Mouse (Mus musculus): ENCODE measurements around the gene Zfp982. TPM values are rescaled to one million over a fixed set of nuclear protein-coding genes. Genes with fewer than 3 reads are reported as not detected.
"Not testable (repeated sequence)": the region's sequence is repeated elsewhere in the genome, so short reads cannot be mapped to it uniquely, and the experiment has no call there.

The Zfp982 gene
- polyA plus RNA-seq (2014; fragmentation: Nextera tagmentation; extraction: Ambion mirVana) = 4.2 and 5.8 TPM in 2 replicates

DNA sequence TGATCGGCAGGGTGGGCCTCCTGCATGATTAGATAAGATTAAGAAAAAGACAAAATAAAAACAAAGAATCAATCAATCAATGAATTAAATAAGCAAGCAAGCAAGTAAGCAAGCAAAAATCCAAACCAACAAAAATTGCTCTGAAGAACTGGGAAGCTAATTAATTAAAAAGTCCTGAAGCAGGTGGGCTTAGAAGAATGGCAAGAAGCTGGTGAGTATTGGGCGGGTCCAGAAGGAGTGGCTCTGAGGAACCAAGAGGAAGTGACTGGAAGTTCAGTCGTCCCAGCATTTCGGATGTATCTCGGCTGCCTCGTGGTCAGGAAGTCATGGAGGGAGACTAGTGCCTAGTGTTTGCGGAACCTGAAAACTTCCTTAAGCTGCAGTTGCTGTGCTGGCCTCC is at the start of gene Zfp982:
Gene Zfp982 (plus strand): TSS at position 301 of the 400 bp plus-strand sequence.
- not testable (repeated sequence) for H3K36me3 ChIP-seq (ENCODE audit: control insufficient read depth, insufficient read depth, low read length); H3K27ac ChIP-seq (replicated peaks; ENCODE audit: low read depth, low read length); H3K4me2 ChIP-seq (ENCODE audit: low read depth, low read length); H3K27me3 ChIP-seq (replicated peaks; ENCODE audit: control insufficient read depth, insufficient read depth, low read length); H3K4me1 ChIP-seq (ENCODE audit: control insufficient read depth, insufficient read depth, low read length); H3K9ac ChIP-seq (ENCODE audit: low read depth, low read length); DNase-seq (ENCODE audit: low spot score); H3K4me3 ChIP-seq (ENCODE audit: low read depth, low read length); ATAC-seq (ENCODE audit: low read depth)
- H3K9me3 ChIP-seq (ENCODE audit: control insufficient read depth, low read length) = peaks cover 47% of the 10 kb centered on the region
- whole genome bisulfite sequencing = 91% methylated on average over 7 of the region's 7 CpGs

DNA sequence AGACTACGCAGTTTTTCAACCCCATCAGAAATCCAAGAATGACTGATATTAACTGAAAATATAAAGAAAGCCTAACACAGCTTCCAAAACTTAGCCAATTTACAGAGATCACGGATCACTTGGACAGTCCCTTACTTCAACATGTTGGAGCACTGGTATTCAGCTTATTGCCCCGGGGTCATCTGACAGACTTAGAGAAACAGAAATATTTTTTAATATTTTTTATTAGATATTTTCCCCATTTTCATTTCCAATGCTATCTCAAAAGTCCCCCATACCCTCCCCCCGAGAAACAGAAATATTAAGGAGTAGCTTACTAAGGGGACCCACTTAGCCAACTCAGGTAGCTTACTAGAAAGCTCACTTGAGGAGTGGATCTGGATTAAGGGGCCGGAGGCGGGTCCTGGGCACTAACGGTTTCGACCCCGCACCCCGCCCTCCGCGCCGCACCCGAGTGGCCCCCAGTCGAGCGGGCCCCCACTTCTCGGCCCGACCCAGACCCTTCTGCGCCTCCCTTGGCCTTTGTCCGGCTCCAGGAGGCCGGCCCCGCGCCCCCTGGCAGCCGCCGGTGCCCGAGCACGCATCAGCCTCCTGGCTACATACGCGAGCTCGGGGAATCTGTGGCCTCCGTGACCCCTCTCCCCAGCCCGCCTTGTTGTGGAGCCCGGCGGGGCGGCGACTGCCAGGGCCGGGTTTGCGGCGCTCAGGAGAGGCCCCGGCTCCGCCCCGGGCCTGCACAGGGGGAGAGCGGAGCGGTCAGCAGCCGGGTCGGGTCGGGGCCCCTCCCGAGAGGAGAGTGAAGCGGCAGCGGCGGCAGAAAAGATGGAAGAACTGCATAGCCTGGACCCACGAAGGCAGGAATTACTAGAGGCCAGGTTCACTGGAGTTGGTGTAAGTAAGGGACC is 49.3 kb upstream of the Zfp982 start:
- not testable (repeated sequence) for H3K4me1 ChIP-seq (ENCODE audit: control insufficient read depth, insufficient read depth, low read length); H3K9me3 ChIP-seq (ENCODE audit: control insufficient read depth, low read length); H3K27me3 ChIP-seq (replicated peaks; ENCODE audit: control insufficient read depth, insufficient read depth, low read length); H3K36me3 ChIP-seq (ENCODE audit: control insufficient read depth, insufficient read depth, low read length)
- H3K4me3 ChIP-seq (ENCODE audit: low read depth, low read length) = peak overlapping the region; percentile 52
- ATAC-seq (ENCODE audit: low read depth) (peak; percentile 96), DNase-seq (ENCODE audit: low spot score) (peak; percentile 72)
- 9% methylated on average over 41 of the region's 52 CpGs for WGBS
- H3K4me2 ChIP-seq (ENCODE audit: low read depth, low read length) = peak overlapping the region; percentile 82
- peak overlapping the region; percentile 71 for H3K27ac ChIP-seq (replicated peaks; ENCODE audit: low read depth, low read length)
- H3K9ac ChIP-seq (ENCODE audit: low read depth, low read length) = peak overlapping the region; percentile 86

DNA sequence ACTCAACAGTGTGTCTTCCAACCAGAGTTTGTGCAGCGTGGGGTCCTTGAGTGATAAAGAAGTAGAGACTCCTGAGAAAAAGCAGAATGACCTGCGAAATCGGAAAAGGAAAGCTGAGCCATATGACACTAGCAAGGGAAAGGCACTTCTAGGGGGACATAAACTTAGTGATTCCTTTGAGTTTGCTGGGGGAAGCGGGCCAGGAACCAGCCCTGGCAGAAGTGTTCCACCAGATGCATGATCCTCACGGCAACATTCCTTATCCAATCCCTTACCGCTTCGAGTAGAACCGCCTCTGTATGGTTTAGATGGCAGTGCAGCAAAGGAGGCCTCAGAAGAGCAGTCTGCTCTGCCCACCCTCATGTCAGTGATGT is 48.7 kb upstream of the Zfp982 start:
- not testable (repeated sequence) for H3K9me3 ChIP-seq (ENCODE audit: control insufficient read depth, low read length); ATAC-seq (ENCODE audit: low read depth); DNase-seq (ENCODE audit: low spot score); H3K27me3 ChIP-seq (replicated peaks; ENCODE audit: control insufficient read depth, insufficient read depth, low read length); H3K4me1 ChIP-seq (ENCODE audit: control insufficient read depth, insufficient read depth, low read length); H3K36me3 ChIP-seq (ENCODE audit: control insufficient read depth, insufficient read depth, low read length)
- WGBS = 35% methylated on average over 8 of the region's 8 CpGs
- H3K4me3 ChIP-seq (ENCODE audit: low read depth, low read length) = peak overlapping the region; percentile 52
- peak overlapping the region; percentile 82 for H3K4me2 ChIP-seq (ENCODE audit: low read depth, low read length)
- 0 out of 2 replicates have a peak overlapping the region, but pooled peaks have one; percentile 71 for H3K27ac ChIP-seq (replicated peaks; ENCODE audit: low read depth, low read length)
- peak overlapping the region; percentile 86 for H3K9ac ChIP-seq (ENCODE audit: low read depth, low read length)

DNA sequence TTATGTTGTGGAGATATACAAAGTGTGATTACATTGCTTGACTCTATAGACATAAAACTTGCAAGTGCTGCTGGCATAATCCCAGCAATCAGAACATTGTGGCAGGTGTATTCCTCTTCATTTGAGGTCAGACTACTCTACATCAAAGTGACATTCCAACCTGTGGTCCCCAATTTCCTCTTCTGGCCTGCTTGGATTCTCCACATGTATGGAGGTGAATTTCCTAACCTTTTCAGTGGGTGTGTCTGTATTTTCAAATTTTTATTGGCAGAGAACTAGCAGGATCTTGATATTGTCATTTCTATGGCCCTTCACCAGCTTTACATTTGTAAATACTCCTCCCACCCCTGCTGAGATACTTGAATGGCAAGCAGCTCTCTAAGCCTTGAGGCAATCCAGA is 46.8 kb upstream of the Zfp982 start:
- not testable (repeated sequence) for DNase-seq (ENCODE audit: low spot score); H3K4me3 ChIP-seq (ENCODE audit: low read depth, low read length); H3K9me3 ChIP-seq (ENCODE audit: control insufficient read depth, low read length); H3K36me3 ChIP-seq (ENCODE audit: control insufficient read depth, insufficient read depth, low read length); H3K4me2 ChIP-seq (ENCODE audit: low read depth, low read length); H3K4me1 ChIP-seq (ENCODE audit: control insufficient read depth, insufficient read depth, low read length); H3K9ac ChIP-seq (ENCODE audit: low read depth, low read length); ATAC-seq (ENCODE audit: low read depth); H3K27me3 ChIP-seq (replicated peaks; ENCODE audit: control insufficient read depth, insufficient read depth, low read length); H3K27ac ChIP-seq (replicated peaks; ENCODE audit: low read depth, low read length)

DNA sequence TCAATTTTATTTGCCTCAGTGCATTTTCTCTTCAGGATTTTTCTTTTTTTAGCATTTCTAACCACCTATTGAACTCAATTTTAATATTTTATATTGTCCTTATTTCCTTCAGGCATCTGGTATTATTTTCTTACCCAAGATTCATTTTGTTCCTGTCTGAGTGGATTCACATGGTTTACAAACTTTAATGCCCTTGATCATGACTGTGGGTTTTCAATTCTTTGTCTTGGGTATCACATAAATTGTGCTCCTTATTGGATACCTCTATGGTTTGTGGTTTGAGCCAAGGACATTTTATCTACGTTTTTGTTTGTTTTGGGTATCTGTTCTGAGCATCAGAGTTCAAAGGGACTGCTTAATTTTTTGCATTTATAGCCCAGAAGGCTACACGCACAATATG is 43.9 kb upstream of the Zfp982 start:
- Histone ChIP-seq H3K4me3 (ENCODE audit: low read depth, low read length) (no peak overlapping the region), H3K4me2 (ENCODE audit: low read depth, low read length) (no peak overlapping the region), H3K4me1 (ENCODE audit: control insufficient read depth, insufficient read depth, low read length) (no peaks in the 10 kb centered on the region), H3K27ac (replicated peaks; ENCODE audit: low read depth, low read length) (no peak overlapping the region), H3K9ac (ENCODE audit: low read depth, low read length) (no peak overlapping the region), H3K9me3 (ENCODE audit: control insufficient read depth, low read length) (peaks cover 17% of the 10 kb centered on the region), H3K27me3 (replicated peaks; ENCODE audit: control insufficient read depth, insufficient read depth, low read length) (no peaks in the 10 kb centered on the region), H3K36me3 (ENCODE audit: control insufficient read depth, insufficient read depth, low read length) (no peaks in the 10 kb centered on the region)
- ATAC-seq (ENCODE audit: low read depth) (no peak), DNase-seq (ENCODE audit: low spot score) (no peak)
- 62% methylated on average over 2 of the region's 2 CpGs for WGBS

DNA sequence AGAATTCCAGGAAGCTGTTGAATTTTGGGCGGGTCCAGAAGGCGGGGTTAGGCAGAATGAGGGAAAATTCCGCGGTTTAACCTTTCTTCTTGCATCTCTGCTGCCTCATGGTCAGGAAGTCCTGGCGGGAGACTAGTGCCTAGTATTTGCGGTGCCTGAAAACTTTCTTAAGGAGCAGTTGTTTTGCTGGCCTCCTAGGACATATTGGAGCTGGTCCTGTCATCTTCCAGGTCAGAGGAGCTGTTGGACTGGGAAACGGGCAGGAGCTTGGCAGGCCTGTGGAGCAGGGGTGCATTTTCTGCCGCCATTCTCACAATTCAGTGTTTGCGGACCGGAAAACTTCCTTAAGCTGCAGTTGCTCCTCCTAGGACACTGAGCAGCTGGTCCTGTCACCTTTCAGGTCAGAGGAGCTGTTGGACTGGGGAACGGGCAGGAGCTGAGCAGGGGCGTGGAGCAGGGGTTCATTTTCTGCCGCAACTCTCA is 43.1 kb upstream of the Zfp982 start:
- Histone ChIP-seq H3K4me1 (ENCODE audit: control insufficient read depth, insufficient read depth, low read length) (no peaks in the 10 kb centered on the region), H3K36me3 (ENCODE audit: control insufficient read depth, insufficient read depth, low read length) (no peaks in the 10 kb centered on the region), H3K4me2 (ENCODE audit: low read depth, low read length) (peak overlapping the region; percentile 40), H3K9ac (ENCODE audit: low read depth, low read length) (no peak overlapping the region), H3K9me3 (ENCODE audit: control insufficient read depth, low read length) (peaks cover 17% of the 10 kb centered on the region), H3K27ac (replicated peaks; ENCODE audit: low read depth, low read length) (no peak overlapping the region), H3K27me3 (replicated peaks; ENCODE audit: control insufficient read depth, insufficient read depth, low read length) (no peaks in the 10 kb centered on the region), H3K4me3 (ENCODE audit: low read depth, low read length) (peak overlapping the region; percentile 24)
- WGBS = 40% methylated on average over 13 of the region's 13 CpGs
- DNase-seq (ENCODE audit: low spot score) = no peak
- ATAC-seq (ENCODE audit: low read depth) = no peak

DNA sequence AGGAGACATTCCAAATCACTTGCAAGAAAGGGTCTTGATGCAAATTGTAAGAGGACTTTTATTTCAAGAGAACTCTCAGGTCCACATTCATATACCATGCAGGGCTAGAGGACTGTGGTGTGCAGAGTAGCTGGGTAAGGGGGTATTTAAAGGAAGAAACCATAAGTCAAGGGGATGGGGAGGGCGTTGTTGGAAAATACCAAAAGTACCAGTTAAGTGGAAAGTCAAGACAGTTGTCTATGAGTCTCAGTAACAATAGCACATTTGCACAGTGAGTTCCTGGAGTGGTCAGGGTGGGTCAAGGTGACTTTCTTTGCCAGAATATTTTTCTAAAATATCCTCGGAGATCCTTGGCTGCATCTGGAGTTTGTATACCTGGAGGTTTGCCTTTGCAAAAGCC is 42.2 kb upstream of the Zfp982 start:
- not testable (repeated sequence) for H3K4me1 ChIP-seq (ENCODE audit: control insufficient read depth, insufficient read depth, low read length); H3K4me2 ChIP-seq (ENCODE audit: low read depth, low read length); ATAC-seq (ENCODE audit: low read depth); H3K36me3 ChIP-seq (ENCODE audit: control insufficient read depth, insufficient read depth, low read length); H3K27me3 ChIP-seq (replicated peaks; ENCODE audit: control insufficient read depth, insufficient read depth, low read length); H3K4me3 ChIP-seq (ENCODE audit: low read depth, low read length); H3K27ac ChIP-seq (replicated peaks; ENCODE audit: low read depth, low read length); H3K9ac ChIP-seq (ENCODE audit: low read depth, low read length); DNase-seq (ENCODE audit: low spot score)
- H3K9me3 ChIP-seq (ENCODE audit: control insufficient read depth, low read length) = peaks cover 17% of the 10 kb centered on the region
- WGBS = 72% methylated on average over 2 of the region's 2 CpGs

DNA sequence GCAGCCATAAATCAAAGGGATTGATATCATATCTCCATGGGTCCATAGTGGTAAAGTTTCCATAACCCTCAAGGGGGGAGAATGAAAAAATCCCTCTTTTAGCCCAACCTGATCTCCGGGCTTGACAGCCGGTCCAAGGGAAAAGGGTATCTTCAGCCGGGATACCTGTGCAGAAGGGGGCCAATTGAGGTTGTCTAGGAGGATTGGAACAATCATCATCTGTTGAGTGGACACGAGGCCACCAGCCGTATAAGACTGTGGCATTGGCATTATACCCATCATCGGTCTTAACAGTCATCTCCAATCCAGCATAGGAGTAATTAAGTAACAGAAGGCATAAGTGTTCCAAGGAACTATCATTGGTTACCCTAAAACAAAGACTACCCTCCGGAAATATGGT is 25.0 kb upstream of the Zfp982 start:
- WGBS = 90% methylated on average over 7 of the region's 7 CpGs
- not testable (repeated sequence) for H3K4me2 ChIP-seq (ENCODE audit: low read depth, low read length); H3K36me3 ChIP-seq (ENCODE audit: control insufficient read depth, insufficient read depth, low read length); DNase-seq (ENCODE audit: low spot score); H3K9ac ChIP-seq (ENCODE audit: low read depth, low read length); H3K4me1 ChIP-seq (ENCODE audit: control insufficient read depth, insufficient read depth, low read length); H3K27me3 ChIP-seq (replicated peaks; ENCODE audit: control insufficient read depth, insufficient read depth, low read length); H3K27ac ChIP-seq (replicated peaks; ENCODE audit: low read depth, low read length); H3K4me3 ChIP-seq (ENCODE audit: low read depth, low read length); ATAC-seq (ENCODE audit: low read depth)
- peaks cover 59% of the 10 kb centered on the region for H3K9me3 ChIP-seq (ENCODE audit: control insufficient read depth, low read length)

All from embryonic facial prominence, embryonic 14.5 days (tissue).